Mouse (Mus musculus): Measurements from ENCODE around the gene Atf6b.
A peak's percentile ranks its signal among the peaks of the same experiment; 100 is the strongest.

The Atf6b gene

DNA sequence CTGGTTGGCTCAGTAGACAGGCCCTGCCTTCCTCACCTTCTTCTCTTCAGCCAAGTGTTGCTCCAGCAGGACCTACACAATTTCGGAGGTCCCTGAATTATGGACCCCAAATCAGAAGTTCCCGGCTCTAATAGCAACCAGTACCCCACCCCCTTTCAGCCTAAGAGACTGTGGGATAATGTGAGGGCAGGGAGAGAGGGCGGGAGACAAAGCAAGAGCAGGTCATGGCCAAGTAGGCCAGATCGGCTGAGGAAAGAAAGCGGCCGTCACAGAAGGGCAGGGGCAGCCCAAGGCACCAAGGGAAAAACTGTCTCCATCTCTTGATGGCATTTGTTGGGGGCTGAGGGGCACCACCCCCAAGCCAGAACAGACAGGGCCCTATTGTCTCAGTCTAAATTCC, 31.1 kb upstream of the Atf6b start, which contains the start of gene Egfl8:
TSS of gene Egfl8 (minus strand) at position 101 of the 400 bp plus-strand sequence.
- DNase-seq (ENCODE audit: low read depth, low spot score) = no peak
- Histone ChIP-seq H3K27me3 (ENCODE audit: control insufficient read depth, insufficient read depth, low read length, poor library complexity, severe bottlenecking) (no peaks in the 10 kb centered on the region), H3K36me3 (ENCODE audit: control insufficient read depth, insufficient read depth, low read length, poor library complexity, severe bottlenecking) (peaks cover 2% of the 10 kb centered on the region; the same call in 1 of the 2 replicates)

DNA sequence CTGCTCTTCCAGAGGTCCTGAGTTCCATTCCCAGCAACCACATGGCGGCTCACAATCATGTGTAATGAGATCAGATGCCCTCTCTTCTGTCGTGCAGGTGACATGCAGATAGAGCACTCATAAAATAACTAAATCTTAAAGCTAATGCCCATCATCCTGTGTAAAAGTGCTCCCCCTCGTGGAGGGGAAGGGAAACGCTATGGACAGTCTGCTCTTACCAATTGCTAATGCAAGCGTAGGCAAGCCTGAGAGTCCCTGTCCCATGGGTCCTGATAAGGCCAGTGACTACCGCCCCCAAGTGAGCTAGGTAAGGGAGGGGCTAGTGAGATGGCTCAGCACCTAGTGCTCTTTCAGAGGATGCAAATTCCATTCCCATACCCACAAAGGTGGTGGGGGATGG, 27.9 kb upstream of the Atf6b start:
- Histone ChIP-seq H3K27me3 (ENCODE audit: control insufficient read depth, insufficient read depth, low read length, poor library complexity, severe bottlenecking) (no peaks in the 10 kb centered on the region), H3K36me3 (ENCODE audit: control insufficient read depth, insufficient read depth, low read length, poor library complexity, severe bottlenecking) (no peaks in the 10 kb centered on the region; the same call in 1 of the 2 replicates)
- peak; percentile 90 for DNase-seq (ENCODE audit: low read depth, low spot score)

DNA sequence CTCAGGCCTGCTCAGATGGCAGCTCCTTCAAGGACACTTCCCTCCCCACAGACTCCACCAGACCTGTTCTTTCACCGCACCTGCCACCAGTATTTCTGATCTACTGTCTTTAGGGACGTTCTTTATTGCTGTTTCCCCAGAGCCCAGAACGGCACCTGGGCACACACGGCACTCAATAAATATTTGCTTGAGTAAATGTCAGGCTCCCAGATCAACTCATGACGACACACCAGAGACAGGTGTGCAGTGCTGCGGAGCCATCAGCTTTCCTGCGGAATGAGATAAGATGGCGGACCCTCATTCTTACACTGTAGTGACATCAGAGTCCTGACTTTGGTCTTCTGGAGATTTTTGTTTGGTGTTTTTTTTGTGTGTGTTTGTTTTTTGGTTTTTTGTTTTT, 25.9 kb upstream of the Atf6b start:
- Histone ChIP-seq H3K36me3 (ENCODE audit: control insufficient read depth, insufficient read depth, low read length, poor library complexity, severe bottlenecking) (no peaks in the 10 kb centered on the region), H3K27me3 (ENCODE audit: control insufficient read depth, insufficient read depth, low read length, poor library complexity, severe bottlenecking) (no peaks in the 10 kb centered on the region)
- no peak for DNase-seq (ENCODE audit: low read depth, low spot score)

DNA sequence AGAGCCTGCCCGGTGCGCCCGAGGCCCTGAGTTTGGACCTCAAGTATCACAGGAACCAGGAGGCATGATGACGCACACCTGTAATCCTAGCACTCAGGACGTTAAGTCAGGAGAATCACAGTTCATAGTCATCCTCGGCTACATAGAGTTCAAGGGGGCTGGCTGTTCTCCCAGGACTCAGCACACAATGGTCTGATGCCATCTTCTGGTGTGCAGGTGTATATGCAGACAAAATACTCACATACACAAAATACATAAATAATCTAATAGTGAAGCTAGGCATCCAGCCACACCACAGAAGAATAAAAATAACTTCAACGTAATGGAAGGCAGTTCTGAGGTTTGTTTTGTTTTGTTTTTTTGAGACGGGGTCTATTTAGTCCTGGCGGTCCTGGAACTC, 23.8 kb upstream of the Atf6b start:
- no peaks in the 10 kb centered on the region for H3K36me3 ChIP-seq (ENCODE audit: control insufficient read depth, insufficient read depth, low read length, poor library complexity, severe bottlenecking)
- H3K27me3 ChIP-seq (ENCODE audit: control insufficient read depth, insufficient read depth, low read length, poor library complexity, severe bottlenecking) = no peaks in the 10 kb centered on the region
- no peak for DNase-seq (ENCODE audit: low read depth, low spot score)

DNA sequence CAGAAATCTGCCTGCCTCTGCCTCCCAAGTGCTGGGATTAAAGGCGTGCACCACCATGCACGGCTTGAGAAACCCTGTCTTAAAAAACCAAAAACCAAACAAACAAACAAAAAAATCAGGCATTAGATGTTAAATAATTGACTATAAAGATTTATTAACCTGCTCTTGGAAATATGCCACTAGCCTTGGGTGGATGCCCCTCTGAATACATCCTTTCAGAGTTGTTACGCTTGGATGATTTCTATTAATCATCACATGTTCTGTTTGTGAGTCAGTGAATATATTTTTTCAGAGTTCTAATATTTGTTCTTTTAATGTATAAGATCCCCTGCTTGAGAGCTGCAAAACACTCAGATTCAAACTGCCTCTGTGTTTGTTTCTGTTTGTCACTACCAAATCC, 22.0 kb upstream of the Atf6b start:
- Histone ChIP-seq H3K27me3 (ENCODE audit: control insufficient read depth, insufficient read depth, low read length, poor library complexity, severe bottlenecking) (no peaks in the 10 kb centered on the region), H3K36me3 (ENCODE audit: control insufficient read depth, insufficient read depth, low read length, poor library complexity, severe bottlenecking) (no peaks in the 10 kb centered on the region)
- DNase-seq (ENCODE audit: low read depth, low spot score) = no peak

DNA sequence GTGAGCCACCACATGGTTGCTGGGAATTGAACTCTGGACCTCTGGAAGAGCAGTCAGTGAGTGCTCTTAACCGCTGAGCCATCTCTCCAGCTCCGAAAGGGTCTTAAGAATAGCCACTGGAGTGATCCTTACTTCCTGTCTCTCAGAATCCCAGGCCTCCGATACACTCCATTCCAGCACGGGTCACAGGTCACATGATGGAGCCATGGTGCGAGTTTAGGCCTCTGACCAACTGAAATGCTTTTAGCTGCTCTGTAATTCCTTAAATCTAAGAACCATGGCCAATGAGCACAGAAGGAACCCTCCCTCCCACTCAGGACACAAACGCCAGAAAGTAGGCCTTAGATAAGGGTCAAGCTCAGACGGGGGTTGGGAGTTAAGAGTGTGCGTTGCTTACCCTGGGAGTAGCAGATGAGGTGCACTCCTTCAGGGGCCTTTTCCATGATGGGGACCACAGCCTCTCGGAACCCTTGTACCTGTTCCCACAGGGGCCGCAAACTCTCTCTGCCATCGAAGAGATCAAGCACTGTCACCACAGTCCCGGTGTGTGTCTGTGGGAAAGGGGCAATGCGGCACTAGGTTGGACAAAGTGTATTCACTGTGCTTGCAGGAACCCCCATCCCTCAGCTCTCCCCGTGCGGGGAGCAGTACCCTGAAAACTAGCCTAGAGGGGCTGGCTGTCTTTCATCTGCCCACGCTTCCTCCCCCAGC, 20.7 kb upstream of the Atf6b start:
- no peak for DNase-seq (ENCODE audit: low read depth, low spot score)
- Histone ChIP-seq H3K36me3 (ENCODE audit: control insufficient read depth, insufficient read depth, low read length, poor library complexity, severe bottlenecking) (no peaks in the 10 kb centered on the region), H3K27me3 (ENCODE audit: control insufficient read depth, insufficient read depth, low read length, poor library complexity, severe bottlenecking) (no peaks in the 10 kb centered on the region; the same call in 1 of the 2 replicates)

DNA sequence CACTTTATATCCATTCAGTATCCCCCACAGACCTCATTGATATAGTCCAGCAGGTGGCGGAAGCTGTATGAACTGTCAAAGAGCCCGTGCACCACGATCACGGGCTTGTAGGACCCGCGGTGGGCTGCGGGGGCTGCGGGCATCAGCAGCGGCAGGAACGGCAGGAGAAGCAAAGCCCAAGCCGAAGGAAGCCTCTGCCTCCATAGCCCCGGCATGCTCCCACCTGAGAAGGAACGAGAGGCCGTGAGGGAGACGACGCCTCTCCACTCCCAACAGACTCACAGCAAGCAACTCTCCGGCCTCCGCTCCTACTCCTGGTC, 20.2 kb upstream of the Atf6b start:
- no peaks in the 10 kb centered on the region; the same call in 1 of the 2 replicates for H3K27me3 ChIP-seq (ENCODE audit: control insufficient read depth, insufficient read depth, low read length, poor library complexity, severe bottlenecking)
- no peaks in the 10 kb centered on the region for H3K36me3 ChIP-seq (ENCODE audit: control insufficient read depth, insufficient read depth, low read length, poor library complexity, severe bottlenecking)
- DNase-seq (ENCODE audit: low read depth, low spot score) = peak; percentile 65

DNA sequence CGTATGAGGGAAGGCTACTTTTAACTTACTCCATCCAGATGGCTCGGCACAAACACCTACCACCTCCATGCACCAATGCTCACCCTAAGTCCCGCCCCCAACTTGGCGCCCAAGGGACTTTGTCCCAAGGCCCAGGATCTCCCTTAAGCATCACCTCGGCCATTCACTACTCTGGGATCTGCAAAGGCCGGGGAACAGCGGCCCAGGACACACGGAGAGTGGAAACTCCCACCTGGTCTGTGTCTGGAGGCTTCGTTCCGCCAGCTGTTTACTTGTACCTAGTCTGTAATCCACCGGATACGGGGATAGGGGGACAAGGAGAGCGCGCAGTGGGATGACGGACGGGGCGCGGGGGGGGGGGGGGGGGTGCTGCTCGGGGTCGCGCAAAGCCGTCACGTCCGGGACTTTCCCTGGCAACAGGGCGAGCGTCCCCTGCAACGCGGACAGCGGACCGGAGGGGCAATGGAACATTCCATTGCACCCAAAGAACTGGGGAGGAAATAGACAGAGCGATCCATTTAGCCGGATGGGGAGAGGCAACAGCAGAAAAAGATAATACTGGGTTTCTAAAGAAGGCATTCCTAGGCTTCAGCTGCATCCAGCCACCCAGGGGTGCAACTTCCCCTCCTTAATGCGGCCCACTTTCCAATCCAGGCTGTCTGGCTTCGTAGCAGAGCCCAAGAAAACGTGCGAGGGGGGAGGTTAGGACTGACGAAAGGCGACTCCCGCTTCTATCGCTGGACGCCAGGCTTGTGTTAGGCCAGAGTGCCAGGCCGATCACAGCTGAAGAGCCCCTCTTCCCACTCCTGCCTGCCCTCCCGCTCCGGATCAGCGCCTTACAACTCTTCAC, 19.6 kb upstream of the Atf6b start:
- DNase-seq (ENCODE audit: low read depth, low spot score) = peak; percentile 72
- Histone ChIP-seq H3K27me3 (ENCODE audit: control insufficient read depth, insufficient read depth, low read length, poor library complexity, severe bottlenecking) (no peaks in the 10 kb centered on the region; the same call in 1 of the 2 replicates), H3K36me3 (ENCODE audit: control insufficient read depth, insufficient read depth, low read length, poor library complexity, severe bottlenecking) (no peaks in the 10 kb centered on the region)

DNA sequence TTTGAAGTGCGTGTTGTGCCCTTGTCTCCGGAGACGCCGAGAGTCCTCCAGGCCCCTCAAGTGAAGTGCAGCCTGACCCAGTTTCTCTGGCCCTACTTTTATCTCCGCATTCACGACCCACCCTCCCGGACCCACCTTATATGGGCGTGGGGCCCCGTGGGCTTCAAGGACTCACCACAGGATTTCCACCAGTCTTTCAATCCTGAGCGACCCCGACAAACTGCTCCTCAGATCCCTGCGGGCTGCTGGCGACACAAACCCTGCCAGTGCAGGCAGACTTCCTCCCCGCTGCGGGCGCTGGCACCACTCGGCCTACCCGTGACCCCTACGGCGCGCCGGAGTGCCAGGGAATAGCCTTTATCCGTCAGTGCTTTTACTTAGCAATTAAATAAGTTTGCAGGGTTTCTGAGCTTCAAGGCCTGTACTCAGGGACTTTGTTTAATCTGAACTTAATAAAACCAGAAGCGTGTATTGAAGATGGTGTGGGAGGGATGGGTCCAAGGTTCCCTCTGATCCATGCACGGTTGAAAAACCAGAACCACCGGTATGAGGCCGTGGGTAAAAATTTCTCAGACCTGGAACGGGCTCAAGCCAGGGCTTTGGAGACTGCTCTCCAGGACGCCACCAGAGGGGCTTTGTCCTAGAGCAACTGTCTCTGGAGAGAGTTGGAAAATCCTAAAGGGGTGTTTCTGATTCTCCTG, 18.9 kb upstream of the Atf6b start, which contains the start of gene Ppt2:
TSS of gene Ppt2 (minus strand) at position 568 of the 701 bp plus-strand sequence.
- Histone ChIP-seq H3K27me3 (ENCODE audit: control insufficient read depth, insufficient read depth, low read length, poor library complexity, severe bottlenecking) (no peaks in the 10 kb centered on the region; the same call in 1 of the 2 replicates), H3K36me3 (ENCODE audit: control insufficient read depth, insufficient read depth, low read length, poor library complexity, severe bottlenecking) (no peaks in the 10 kb centered on the region)
- DNase-seq (ENCODE audit: low read depth, low spot score) = no peak

DNA sequence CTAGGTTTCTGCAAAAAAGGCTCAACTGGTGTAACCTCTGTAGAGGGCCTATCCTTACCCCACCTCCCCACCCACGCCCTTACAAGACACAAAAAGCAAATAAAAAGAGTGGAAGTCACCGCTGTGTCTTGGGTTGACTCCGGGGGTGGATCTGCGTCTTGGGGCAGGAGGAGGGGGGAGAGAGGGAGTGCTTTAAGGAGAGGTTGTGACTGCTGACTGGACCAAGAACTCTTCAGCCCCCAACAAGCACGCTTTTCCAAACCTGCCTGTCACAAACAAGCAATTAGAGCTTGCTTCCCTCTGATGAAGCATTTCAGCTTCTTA, 18.3 kb upstream of the Atf6b start:
- no peak for DNase-seq (ENCODE audit: low read depth, low spot score)
- no peaks in the 10 kb centered on the region for H3K36me3 ChIP-seq (ENCODE audit: control insufficient read depth, insufficient read depth, low read length, poor library complexity, severe bottlenecking)
- H3K27me3 ChIP-seq (ENCODE audit: control insufficient read depth, insufficient read depth, low read length, poor library complexity, severe bottlenecking) = no peaks in the 10 kb centered on the region; the same call in 1 of the 2 replicates

DNA sequence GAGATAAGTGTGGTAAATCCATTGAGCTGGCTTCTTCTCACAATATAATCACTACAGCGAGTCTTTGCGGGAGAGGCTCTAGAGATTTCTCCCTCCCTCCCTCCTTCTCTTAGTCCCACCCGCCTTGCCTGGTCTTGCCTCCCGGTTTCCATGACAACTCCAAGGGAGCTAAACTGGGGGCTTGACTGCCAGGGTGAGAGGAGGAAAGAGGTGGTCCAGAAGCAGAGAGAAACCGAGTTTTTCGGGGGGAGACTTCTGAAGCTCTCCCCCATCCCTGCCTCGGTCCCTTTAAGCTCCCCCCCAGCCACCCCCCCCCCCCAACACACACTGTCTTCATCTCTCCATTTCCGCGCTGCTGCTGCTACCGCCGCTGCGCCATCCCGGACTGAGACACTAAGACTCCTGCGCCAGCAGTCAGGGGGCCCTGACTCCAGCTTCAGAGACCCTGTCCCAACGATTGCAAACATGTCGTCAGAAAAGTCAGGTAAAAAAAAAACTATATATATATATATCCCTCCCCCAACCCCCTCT, 17.7 kb upstream of the Atf6b start, which contains the start of gene Prrt1:
TSS of gene Prrt1 (plus strand) at position 313 of the 531 bp plus-strand sequence.
- no peak for DNase-seq (ENCODE audit: low read depth, low spot score)
- H3K36me3 ChIP-seq (ENCODE audit: control insufficient read depth, insufficient read depth, low read length, poor library complexity, severe bottlenecking) = no peaks in the 10 kb centered on the region
- H3K27me3 ChIP-seq (ENCODE audit: control insufficient read depth, insufficient read depth, low read length, poor library complexity, severe bottlenecking) = no peaks in the 10 kb centered on the region; the same call in 1 of the 2 replicates

DNA sequence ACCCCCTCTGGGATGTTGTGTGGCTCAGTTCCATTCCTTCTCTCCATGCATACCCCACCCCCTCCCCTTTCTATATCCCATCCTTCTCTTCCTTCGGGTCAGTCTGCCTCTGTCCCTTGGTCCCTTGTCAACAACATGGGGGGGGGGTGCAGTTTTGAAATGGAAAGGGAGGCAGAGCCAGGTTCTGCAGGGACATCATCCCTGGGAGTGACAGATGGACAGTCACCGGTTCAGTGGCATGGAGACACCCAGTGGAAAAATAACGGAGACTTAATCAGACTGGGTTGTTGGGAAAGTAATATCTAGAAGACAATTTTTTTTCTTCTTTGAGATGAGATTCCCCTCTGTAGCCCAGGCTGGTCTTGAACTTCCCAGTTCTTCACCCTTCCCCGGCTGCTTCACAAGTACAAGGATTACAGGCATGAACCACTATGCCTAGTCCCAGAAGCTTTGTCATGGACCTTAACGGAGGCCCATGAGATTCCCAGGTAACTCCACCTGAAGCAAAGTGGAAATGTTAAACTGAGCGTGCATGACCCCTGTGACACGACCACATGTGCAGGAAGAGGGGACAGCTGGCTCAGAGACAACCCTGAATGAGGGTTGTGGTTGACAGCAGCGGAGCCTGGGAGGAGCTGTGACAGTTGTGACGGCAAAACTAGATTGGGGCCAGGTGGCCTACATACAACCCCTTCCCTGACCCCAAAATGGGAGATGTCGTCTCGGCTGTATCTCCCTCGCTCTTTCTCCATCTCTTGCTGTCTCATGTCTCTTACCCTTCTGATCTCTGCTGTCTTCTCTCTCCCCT, 16.9 kb upstream of the Atf6b start:
- peak; percentile 47 for DNase-seq (ENCODE audit: low read depth, low spot score)
- H3K36me3 ChIP-seq (ENCODE audit: control insufficient read depth, insufficient read depth, low read length, poor library complexity, severe bottlenecking) = no peaks in the 10 kb centered on the region
- H3K27me3 ChIP-seq (ENCODE audit: control insufficient read depth, insufficient read depth, low read length, poor library complexity, severe bottlenecking) = no peaks in the 10 kb centered on the region; the same call in 1 of the 2 replicates

DNA sequence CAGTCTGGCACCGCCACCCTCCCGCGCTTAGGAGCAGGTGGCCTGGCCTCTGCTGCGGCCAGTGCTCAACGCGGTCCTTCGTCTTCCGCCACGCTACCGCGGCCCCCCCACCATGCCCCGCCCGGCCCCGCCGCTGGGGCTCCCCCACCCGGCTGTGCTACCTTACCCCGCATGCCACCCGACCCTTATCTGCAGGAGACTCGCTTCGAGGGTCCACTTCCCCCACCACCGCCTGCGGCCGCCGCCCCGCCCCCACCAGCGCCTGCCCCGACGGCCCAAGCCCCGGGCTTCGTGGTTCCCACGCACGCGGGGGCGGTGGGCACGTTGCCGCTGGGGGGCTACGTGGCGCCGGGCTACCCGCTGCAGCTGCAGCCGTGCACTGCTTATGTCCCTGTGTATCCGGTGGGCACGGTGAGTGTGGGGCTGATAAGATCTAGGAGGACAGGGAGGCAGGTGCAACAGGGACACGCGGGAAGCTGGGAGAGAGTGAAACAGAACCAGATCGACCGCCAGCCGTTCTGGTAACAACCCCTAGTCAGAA, 16.1 kb upstream of the Atf6b start:
- no peaks in the 10 kb centered on the region for H3K36me3 ChIP-seq (ENCODE audit: control insufficient read depth, insufficient read depth, low read length, poor library complexity, severe bottlenecking)
- H3K27me3 ChIP-seq (ENCODE audit: control insufficient read depth, insufficient read depth, low read length, poor library complexity, severe bottlenecking) = no peaks in the 10 kb centered on the region; the same call in 1 of the 2 replicates
- DNase-seq (ENCODE audit: low read depth, low spot score) = peak; percentile 35

DNA sequence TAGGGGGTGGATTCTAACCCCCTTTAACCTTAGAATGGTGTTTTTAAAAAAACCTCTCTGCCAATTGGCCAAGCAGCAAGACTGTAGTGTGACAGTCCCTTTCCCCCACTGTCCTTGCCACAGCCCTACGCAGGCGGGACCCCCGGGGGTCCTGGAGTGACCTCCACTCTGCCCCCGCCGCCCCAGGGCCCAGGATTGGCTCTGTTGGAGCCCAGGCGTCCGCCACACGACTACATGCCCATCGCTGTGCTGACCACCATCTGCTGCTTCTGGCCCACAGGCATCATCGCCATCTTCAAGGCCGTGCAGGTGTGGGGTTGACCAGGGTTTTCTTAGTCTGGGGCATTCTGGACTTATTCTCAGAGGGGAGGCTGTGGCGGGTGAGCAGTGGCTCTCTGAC, 15.3 kb upstream of the Atf6b start:
- Histone ChIP-seq H3K27me3 (ENCODE audit: control insufficient read depth, insufficient read depth, low read length, poor library complexity, severe bottlenecking) (no peaks in the 10 kb centered on the region; the same call in 1 of the 2 replicates), H3K36me3 (ENCODE audit: control insufficient read depth, insufficient read depth, low read length, poor library complexity, severe bottlenecking) (no peaks in the 10 kb centered on the region)
- DNase-seq (ENCODE audit: low read depth, low spot score) = no peak
